Mouse (Mus musculus) fibroblast of lung, adult 2 months (primary cell): ENCODE measurements at regions not wholly inside any gene's neighbourhood (a gene's known extent, or its start where the extent isn't known, plus 50 kb on each side); places are given as distances from the start of the nearest gene placed in this dataset.
"Not testable (repeated sequence)": the region's sequence is repeated elsewhere in the genome, so short reads cannot be mapped to it uniquely, and the experiment has no call there.

ENCODE experiments used
- DNase-seq: peaks from one replicate; pipeline ENCODE4 v3.0.0-alpha.2; 2011; ENCODE audit warnings: low read depth

- DNase-seq, result no peak
These were observed 236.4 kb downstream of the Gm5426 start for GRCm38 (mm10) chr10:96372616-96373346.

- DNase-seq, result no peak
These were observed 237.1 kb downstream of the Gm5426 start for GRCm38 (mm10) chr10:96373481-96373880.

- no peak for DNase-seq
These were observed 238.1 kb downstream of the Gm5426 start for GRCm38 (mm10) chr10:96374293-96375069.

- DNase-seq, result no peak
These were observed 238.7 kb downstream of the Gm5426 start for GRCm38 (mm10) chr10:96375070-96375447.

GRCm38 (mm10) chr10:96377549-96377948, 239.3 kb upstream of the Btg1 start:
- DNase-seq, result no peak

GRCm38 (mm10) chr10:96379016-96379771, 237.6 kb upstream of the Btg1 start:
- DNase-seq, result no peak

- no peak for DNase-seq
These were observed 235.1 kb upstream of the Btg1 start for GRCm38 (mm10) chr10:96381664-96382063.

GRCm38 (mm10) chr10:96391748-96392147, 225.1 kb upstream of the Btg1 start:
- no peak for DNase-seq

GRCm38 (mm10) chr10:96392836-96393235, 224.0 kb upstream of the Btg1 start:
- DNase-seq, result no peak

- no peak for DNase-seq
These were observed 222.6 kb upstream of the Btg1 start for GRCm38 (mm10) chr10:96394210-96394609.

- no peak for DNase-seq
These were observed 221.8 kb upstream of the Btg1 start for GRCm38 (mm10) chr10:96395017-96395416.

GRCm38 (mm10) chr10:96397931-96398561, 218.8 kb upstream of the Btg1 start:
- DNase-seq, result peak; percentile 50

- peak; percentile 27 for DNase-seq
These were observed 218.1 kb upstream of the Btg1 start for GRCm38 (mm10) chr10:96398562-96399288.

GRCm38 (mm10) chr10:96399636-96400400, 217.0 kb upstream of the Btg1 start:
- DNase-seq, result no peak

- no peak for DNase-seq
These were observed 216.0 kb upstream of the Btg1 start for GRCm38 (mm10) chr10:96400793-96401192.

- DNase-seq, result no peak
These were observed 210.5 kb upstream of the Btg1 start for GRCm38 (mm10) chr10:96406306-96406705.

- no peak for DNase-seq
These were observed 209.0 kb upstream of the Btg1 start for GRCm38 (mm10) chr10:96407846-96408245.

GRCm38 (mm10) chr10:96408250-96408649, 208.6 kb upstream of the Btg1 start:
- no peak for DNase-seq

GRCm38 (mm10) chr10:96410028-96410427, 206.8 kb upstream of the Btg1 start:
- DNase-seq, result no peak

- no peak for DNase-seq
These were observed 202.0 kb upstream of the Btg1 start for GRCm38 (mm10) chr10:96414807-96415206.

GRCm38 (mm10) chr10:96421506-96421905, 195.3 kb upstream of the Btg1 start:
- DNase-seq, result not testable (repeated sequence)
